Mouse (Mus musculus): ENCODE measurements around the gene Sinhcaf. TPM values are rescaled to one million over a fixed set of nuclear protein-coding genes. Genes with fewer than 3 reads are reported as not detected.
"Not testable (repeated sequence)": the region's sequence is repeated elsewhere in the genome, so short reads cannot be mapped to it uniquely, and the experiment has no call there.

The Sinhcaf gene
- polyA plus RNA-seq, 1 experiment from 2014 or later = 333 TPM

GRCm38 (mm10) chr6:148941880-148942279 lies 4.4 kb downstream of the Sinhcaf start:
- DNase-seq (ENCODE audit: extremely low spot score, low spot score) = no peak
- H3K27me3 ChIP-seq (ENCODE audit: poor library complexity, severe bottlenecking) = no peaks in the 10 kb centered on the region
- H3K36me3 ChIP-seq (replicated peaks) = peaks cover 54% of the 10 kb centered on the region
- peak overlapping the region; percentile 26 for H3K4me3 ChIP-seq
- H3K9me3 ChIP-seq = no peaks in the 10 kb centered on the region
- H3K4me1 ChIP-seq = peaks cover 40% of the 10 kb centered on the region
- WGBS = 62% methylated on average over 5 of the region's 5 CpGs
- H3K27ac ChIP-seq = no peak overlapping the region; the same call in 1 of the 2 replicates

- not testable (repeated sequence) for H3K9me3 ChIP-seq; DNase-seq (ENCODE audit: extremely low spot score, low spot score); H3K27me3 ChIP-seq (ENCODE audit: poor library complexity, severe bottlenecking); H3K4me3 ChIP-seq; H3K27ac ChIP-seq
- WGBS = 94% methylated on average over 2 of the region's 3 CpGs
- peaks cover 46% of the 10 kb centered on the region for H3K4me1 ChIP-seq
- H3K36me3 ChIP-seq (replicated peaks) = peaks cover 66% of the 10 kb centered on the region
Observed at GRCm38 (mm10) chr6:148940383-148940782, 5.9 kb downstream of the Sinhcaf start.

GRCm38 (mm10) chr6:148937693-148938092 lies 8.6 kb downstream of the Sinhcaf start:
- peaks cover 79% of the 10 kb centered on the region for H3K36me3 ChIP-seq (replicated peaks)
- H3K4me3 ChIP-seq = no peak overlapping the region
- H3K27me3 ChIP-seq (ENCODE audit: poor library complexity, severe bottlenecking) = no peaks in the 10 kb centered on the region
- WGBS = 59% methylated on average over 1 of the region's 1 CpGs
- H3K27ac ChIP-seq = no peak overlapping the region
- no peak for DNase-seq (ENCODE audit: extremely low spot score, low spot score)
- H3K9me3 ChIP-seq = no peaks in the 10 kb centered on the region
- peaks cover 40% of the 10 kb centered on the region for H3K4me1 ChIP-seq

GRCm38 (mm10) chr6:148934961-148935590 lies 11.2 kb downstream of the Sinhcaf start:
- no peak overlapping the region for H3K4me3 ChIP-seq
- DNase-seq (ENCODE audit: extremely low spot score, low spot score) = no peak
- H3K27me3 ChIP-seq (ENCODE audit: poor library complexity, severe bottlenecking) = no peaks in the 10 kb centered on the region
- 80% methylated on average over 3 of the region's 3 CpGs for WGBS
- H3K36me3 ChIP-seq (replicated peaks) = peaks cover 92% of the 10 kb centered on the region
- no peak overlapping the region for H3K27ac ChIP-seq
- peaks cover 27% of the 10 kb centered on the region for H3K4me1 ChIP-seq
- no peaks in the 10 kb centered on the region; the same call in 1 of the 2 replicates for H3K9me3 ChIP-seq

- no peaks in the 10 kb centered on the region; the same call in 1 of the 2 replicates for H3K9me3 ChIP-seq
- no peak overlapping the region for H3K27ac ChIP-seq
- no peaks in the 10 kb centered on the region for H3K27me3 ChIP-seq (ENCODE audit: poor library complexity, severe bottlenecking)
- no peak overlapping the region for H3K4me3 ChIP-seq
- 87% methylated on average over 6 of the region's 6 CpGs for whole genome bisulfite sequencing
- H3K36me3 ChIP-seq (replicated peaks) = peaks cover 96% of the 10 kb centered on the region
- DNase-seq (ENCODE audit: extremely low spot score, low spot score) = no peak
- H3K4me1 ChIP-seq = peaks cover 12% of the 10 kb centered on the region
Observed at GRCm38 (mm10) chr6:148931281-148931680, 15.0 kb downstream of the Sinhcaf start.

GRCm38 (mm10) chr6:148918841-148919398 lies 27.3 kb downstream of the Sinhcaf start:
- H3K27ac ChIP-seq = no peak overlapping the region
- peaks cover 21% of the 10 kb centered on the region for H3K4me1 ChIP-seq
- no peak overlapping the region for H3K4me3 ChIP-seq
- H3K9me3 ChIP-seq = no peaks in the 10 kb centered on the region
- peaks cover 39% of the 10 kb centered on the region for H3K36me3 ChIP-seq (replicated peaks)
- no peaks in the 10 kb centered on the region for H3K27me3 ChIP-seq (ENCODE audit: poor library complexity, severe bottlenecking)
- DNase-seq (ENCODE audit: extremely low spot score, low spot score) = no peak

GRCm38 (mm10) chr6:148917672-148918071 lies 28.6 kb downstream of the Sinhcaf start:
- Histone ChIP-seq H3K36me3 (replicated peaks) (peaks cover 27% of the 10 kb centered on the region), H3K27me3 (ENCODE audit: poor library complexity, severe bottlenecking) (no peaks in the 10 kb centered on the region), H3K27ac (no peak overlapping the region), H3K9me3 (no peaks in the 10 kb centered on the region), H3K4me3 (no peak overlapping the region), H3K4me1 (peaks cover 21% of the 10 kb centered on the region)
- 89% methylated on average over 1 of the region's 1 CpGs for WGBS
- no peak for DNase-seq (ENCODE audit: extremely low spot score, low spot score)

GRCm38 (mm10) chr6:148916817-148917216 lies 29.4 kb downstream of the Sinhcaf start:
- H3K4me1 ChIP-seq = peaks cover 21% of the 10 kb centered on the region
- no peak overlapping the region for H3K27ac ChIP-seq
- H3K27me3 ChIP-seq (ENCODE audit: poor library complexity, severe bottlenecking) = no peaks in the 10 kb centered on the region
- WGBS = 30% methylated on average over 3 of the region's 3 CpGs
- peaks cover 27% of the 10 kb centered on the region for H3K36me3 ChIP-seq (replicated peaks)
- DNase-seq (ENCODE audit: extremely low spot score, low spot score) = no peak
- no peaks in the 10 kb centered on the region for H3K9me3 ChIP-seq
- no peak overlapping the region for H3K4me3 ChIP-seq

- DNase-seq (ENCODE audit: extremely low spot score, low spot score) = peak; percentile 37
- no peaks in the 10 kb centered on the region for H3K9me3 ChIP-seq
- peaks cover 8% of the 10 kb centered on the region for H3K36me3 ChIP-seq (replicated peaks)
- H3K4me3 ChIP-seq = no peak overlapping the region
- peaks cover 6% of the 10 kb centered on the region for H3K4me1 ChIP-seq
- 11% methylated on average over 2 of the region's 2 CpGs for WGBS
- no peak overlapping the region for H3K27ac ChIP-seq
- H3K27me3 ChIP-seq (ENCODE audit: poor library complexity, severe bottlenecking) = no peaks in the 10 kb centered on the region
Observed at GRCm38 (mm10) chr6:148913938-148914337, 32.3 kb downstream of the Sinhcaf start.

- 81% methylated on average over 8 of the region's 8 CpGs for WGBS
- DNase-seq (ENCODE audit: extremely low spot score, low spot score); H3K27ac ChIP-seq; H3K27me3 ChIP-seq (ENCODE audit: poor library complexity, severe bottlenecking); H3K4me3 ChIP-seq; H3K36me3 ChIP-seq (replicated peaks); H3K9me3 ChIP-seq; H3K4me1 ChIP-seq: not testable (repeated sequence)
Observed at GRCm38 (mm10) chr6:148911906-148912305, 34.4 kb downstream of the Sinhcaf start.

GRCm38 (mm10) chr6:148906958-148907357 lies 39.3 kb downstream of the Sinhcaf start:
- no peak overlapping the region for H3K27ac ChIP-seq
- H3K36me3 ChIP-seq (replicated peaks) = no peaks in the 10 kb centered on the region
- H3K27me3 ChIP-seq (ENCODE audit: poor library complexity, severe bottlenecking) = no peaks in the 10 kb centered on the region
- no peaks in the 10 kb centered on the region for H3K9me3 ChIP-seq
- H3K4me1 ChIP-seq = peaks cover 3% of the 10 kb centered on the region
- DNase-seq (ENCODE audit: extremely low spot score, low spot score) = no peak
- no peak overlapping the region for H3K4me3 ChIP-seq
- 91% methylated on average over 9 of the region's 9 CpGs for WGBS

- Histone ChIP-seq H3K27me3 (ENCODE audit: poor library complexity, severe bottlenecking) (no peaks in the 10 kb centered on the region), H3K4me3 (no peak overlapping the region), H3K4me1 (peaks cover 3% of the 10 kb centered on the region), H3K9me3 (no peaks in the 10 kb centered on the region), H3K36me3 (replicated peaks) (no peaks in the 10 kb centered on the region), H3K27ac (no peak overlapping the region)
- 79% methylated on average over 3 of the region's 3 CpGs for WGBS
- no peak for DNase-seq (ENCODE audit: extremely low spot score, low spot score)
Observed at GRCm38 (mm10) chr6:148902728-148903127, 43.5 kb downstream of the Sinhcaf start.

- WGBS = 60% methylated on average over 6 of the region's 6 CpGs
- no peak for DNase-seq (ENCODE audit: extremely low spot score, low spot score)
Observed at GRCm38 (mm10) chr6:148896507-148896851, 49.8 kb downstream of the Sinhcaf start.

More at GRCm38 (mm10) chr6:148896507-148896851, 49.8 kb downstream of the Sinhcaf start:
- peak overlapping the region; percentile 89 for H3K27ac ChIP-seq
- no peaks in the 10 kb centered on the region for H3K9me3 ChIP-seq
- no peaks in the 10 kb centered on the region for H3K36me3 ChIP-seq (replicated peaks)
- H3K4me1 ChIP-seq = peaks cover 17% of the 10 kb centered on the region
- H3K27me3 ChIP-seq (ENCODE audit: poor library complexity, severe bottlenecking) = no peaks in the 10 kb centered on the region
- peak overlapping the region; percentile 65 for H3K4me3 ChIP-seq

Data from forebrain, embryonic 10.5 days (tissue).